Mouse (Mus musculus): ENCODE data around the gene Acap3. TPM values are rescaled to one million over a fixed set of nuclear protein-coding genes. Genes with fewer than 3 reads are reported as not detected.

Gene Acap3
- polyA plus RNA-seq, 1 experiment from 2014 or later: 10.1 TPM

DNA sequence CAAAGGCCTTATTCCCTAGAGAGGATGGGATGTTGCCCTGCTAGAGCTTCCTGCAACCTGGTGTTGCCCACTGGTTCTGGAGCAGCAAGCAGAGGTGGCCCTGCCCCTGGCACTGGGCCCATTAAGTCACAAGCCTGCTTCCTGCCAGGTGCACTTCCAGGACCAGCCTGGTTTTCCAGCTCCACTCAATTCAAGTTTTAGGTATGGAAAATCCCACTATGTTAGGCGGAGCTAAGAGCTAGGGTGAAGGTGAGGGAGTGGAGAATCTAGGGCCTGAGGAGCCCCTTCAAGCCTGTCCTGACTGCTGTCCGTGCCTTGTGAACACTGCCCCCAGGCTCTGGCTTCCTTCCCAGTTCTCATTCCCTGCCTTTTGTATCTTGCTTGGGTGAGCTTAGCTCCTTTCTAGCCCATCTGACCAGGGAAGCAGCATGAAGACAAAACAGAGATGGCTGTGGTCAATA, 39.6 kb upstream of the Acap3 start:
- peaks cover 21% of the 10 kb centered on the region for H3K4me1 ChIP-seq (ENCODE audit: control insufficient read depth, insufficient read depth, low read length)
- no peak for ATAC-seq (replicated peaks; ENCODE audit: extremely low read depth, insufficient read depth, low FRiP score)
- H3K4me2 ChIP-seq (ENCODE audit: low read depth, low read length): no peak overlapping the region
- 73% methylated on average over 2 of the region's 2 CpGs for WGBS
- H3K36me3 ChIP-seq (ENCODE audit: control insufficient read depth, insufficient read depth): peaks cover 18% of the 10 kb centered on the region
- no peaks in the 10 kb centered on the region for H3K9me3 ChIP-seq (replicated peaks; ENCODE audit: control insufficient read depth, low read length)
- no peak overlapping the region for H3K4me3 ChIP-seq (ENCODE audit: low read length)
- H3K27ac ChIP-seq (ENCODE audit: low read length): no peak overlapping the region
- no peak overlapping the region for H3K9ac ChIP-seq (ENCODE audit: low read length)
- no peaks in the 10 kb centered on the region for H3K27me3 ChIP-seq (ENCODE audit: control insufficient read depth, insufficient read depth, low read length)

DNA sequence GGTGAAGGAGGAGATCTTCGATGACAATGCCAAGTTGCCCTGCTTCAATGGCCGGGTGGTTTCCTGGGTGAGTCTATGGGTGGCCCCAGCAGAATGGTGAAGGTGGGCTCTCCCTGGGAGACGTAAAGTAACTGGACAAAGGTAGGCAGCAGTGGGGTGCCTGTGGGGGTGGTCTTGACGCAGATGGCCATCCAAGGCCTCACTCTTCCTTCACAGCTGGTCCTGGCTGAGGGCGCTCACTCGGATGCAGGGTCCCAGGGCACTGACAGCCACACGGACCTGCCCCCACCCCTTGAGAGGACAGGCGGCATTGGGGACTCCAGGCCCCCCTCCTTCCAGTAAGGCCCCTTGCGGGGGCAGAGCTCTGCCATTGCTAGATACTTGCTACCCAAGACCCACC, 38.2 kb upstream of the Acap3 start:
- ATAC-seq (replicated peaks; ENCODE audit: extremely low read depth, insufficient read depth, low FRiP score): no peak
- Histone ChIP-seq H3K9me3 (replicated peaks; ENCODE audit: control insufficient read depth, low read length) (no peaks in the 10 kb centered on the region), H3K4me1 (ENCODE audit: control insufficient read depth, insufficient read depth, low read length) (peaks cover 17% of the 10 kb centered on the region), H3K36me3 (ENCODE audit: control insufficient read depth, insufficient read depth) (peaks cover 21% of the 10 kb centered on the region), H3K27me3 (ENCODE audit: control insufficient read depth, insufficient read depth, low read length) (no peaks in the 10 kb centered on the region), H3K9ac (ENCODE audit: low read length) (no peak overlapping the region), H3K27ac (ENCODE audit: low read length) (no peak overlapping the region), H3K4me2 (ENCODE audit: low read depth, low read length) (no peak overlapping the region), H3K4me3 (ENCODE audit: low read length) (no peak overlapping the region)
- 92% methylated on average over 9 of the region's 9 CpGs for WGBS

DNA sequence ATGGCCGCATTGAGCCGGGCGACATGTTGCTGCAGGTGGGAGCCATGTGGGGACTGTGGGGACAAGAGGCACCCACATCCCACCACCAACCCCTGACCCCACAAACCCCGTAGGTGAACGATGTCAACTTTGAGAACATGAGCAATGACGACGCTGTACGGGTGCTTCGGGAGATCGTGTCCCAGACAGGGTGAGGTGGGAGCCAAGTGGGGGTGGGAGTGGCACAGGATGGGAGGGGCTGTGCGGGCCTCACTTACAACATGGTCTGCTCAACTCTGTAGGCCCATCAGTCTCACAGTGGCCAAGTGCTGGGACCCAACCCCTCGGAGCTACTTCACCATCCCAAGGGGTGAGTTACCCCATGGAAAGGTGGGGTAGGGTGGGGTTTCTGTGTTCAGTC, 36.6 kb upstream of the Acap3 start:
- Histone ChIP-seq H3K9me3 (replicated peaks; ENCODE audit: control insufficient read depth, low read length) (no peaks in the 10 kb centered on the region), H3K27ac (ENCODE audit: low read length) (no peak overlapping the region), H3K4me3 (ENCODE audit: low read length) (no peak overlapping the region), H3K36me3 (ENCODE audit: control insufficient read depth, insufficient read depth) (peaks cover 23% of the 10 kb centered on the region), H3K27me3 (ENCODE audit: control insufficient read depth, insufficient read depth, low read length) (no peaks in the 10 kb centered on the region), H3K4me1 (ENCODE audit: control insufficient read depth, insufficient read depth, low read length) (peaks cover 3% of the 10 kb centered on the region), H3K4me2 (ENCODE audit: low read depth, low read length) (no peak overlapping the region), H3K9ac (ENCODE audit: low read length) (no peak overlapping the region)
- WGBS: 92% methylated on average over 12 of the region's 12 CpGs
- no peak for ATAC-seq (replicated peaks; ENCODE audit: extremely low read depth, insufficient read depth, low FRiP score)

DNA sequence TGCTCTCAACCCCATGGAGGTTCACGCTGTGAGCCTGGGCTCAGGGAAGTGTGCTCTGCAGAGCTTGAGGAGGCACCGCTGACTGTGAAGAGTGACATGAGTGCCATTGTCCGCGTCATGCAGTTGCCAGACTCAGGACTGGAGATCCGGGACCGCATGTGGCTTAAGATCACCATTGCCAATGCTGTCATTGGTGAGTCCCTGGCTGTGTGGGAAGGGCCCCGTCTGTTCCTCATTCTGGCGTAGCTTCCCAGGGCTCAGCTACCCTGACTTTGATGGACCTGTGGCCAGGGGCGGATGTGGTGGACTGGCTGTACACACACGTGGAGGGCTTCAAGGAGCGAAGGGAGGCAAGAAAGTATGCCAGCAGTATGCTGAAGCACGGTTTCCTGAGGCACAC, 35.6 kb upstream of the Acap3 start:
- H3K4me2 ChIP-seq (ENCODE audit: low read depth, low read length): no peak overlapping the region
- H3K27ac ChIP-seq (ENCODE audit: low read length): no peak overlapping the region
- no peak overlapping the region for H3K4me3 ChIP-seq (ENCODE audit: low read length)
- no peaks in the 10 kb centered on the region for H3K9me3 ChIP-seq (replicated peaks; ENCODE audit: control insufficient read depth, low read length)
- H3K9ac ChIP-seq (ENCODE audit: low read length): no peak overlapping the region
- peaks cover 23% of the 10 kb centered on the region for H3K36me3 ChIP-seq (ENCODE audit: control insufficient read depth, insufficient read depth)
- 89% methylated on average over 12 of the region's 12 CpGs for WGBS
- H3K4me1 ChIP-seq (ENCODE audit: control insufficient read depth, insufficient read depth, low read length): peaks cover 3% of the 10 kb centered on the region
- H3K27me3 ChIP-seq (ENCODE audit: control insufficient read depth, insufficient read depth, low read length): no peaks in the 10 kb centered on the region
- ATAC-seq (replicated peaks; ENCODE audit: extremely low read depth, insufficient read depth, low FRiP score): no peak

DNA sequence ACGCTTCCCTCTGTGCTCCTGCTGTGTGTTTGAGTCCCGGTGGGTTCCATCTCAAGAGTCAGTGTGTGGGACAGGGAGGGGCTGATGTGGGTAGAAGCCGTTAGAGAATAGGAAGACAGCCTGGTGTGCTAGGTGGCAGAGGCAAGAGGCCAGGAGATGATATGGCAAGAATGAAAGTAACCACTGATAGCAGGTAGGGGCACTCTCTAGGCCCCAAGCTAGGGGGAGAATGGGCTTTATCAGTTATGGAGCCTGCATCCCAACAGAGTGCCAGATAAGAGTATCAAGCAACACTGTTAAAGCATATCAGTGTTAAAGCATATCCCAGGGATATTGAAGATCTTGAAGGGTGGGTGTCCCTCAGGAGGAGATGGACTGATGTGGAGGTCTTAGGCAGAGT, 34.7 kb upstream of the Acap3 start:
- no peak overlapping the region for H3K27ac ChIP-seq (ENCODE audit: low read length)
- peaks cover 23% of the 10 kb centered on the region for H3K36me3 ChIP-seq (ENCODE audit: control insufficient read depth, insufficient read depth)
- peaks cover under 1% of the 10 kb centered on the region for H3K4me1 ChIP-seq (ENCODE audit: control insufficient read depth, insufficient read depth, low read length)
- H3K4me3 ChIP-seq (ENCODE audit: low read length): no peak overlapping the region
- H3K4me2 ChIP-seq (ENCODE audit: low read depth, low read length): no peak overlapping the region
- H3K27me3 ChIP-seq (ENCODE audit: control insufficient read depth, insufficient read depth, low read length): no peaks in the 10 kb centered on the region
- H3K9me3 ChIP-seq (replicated peaks; ENCODE audit: control insufficient read depth, low read length): no peaks in the 10 kb centered on the region
- 72% methylated on average over 3 of the region's 3 CpGs for WGBS
- H3K9ac ChIP-seq (ENCODE audit: low read length): no peak overlapping the region
- ATAC-seq (replicated peaks; ENCODE audit: extremely low read depth, insufficient read depth, low FRiP score): no peak

DNA sequence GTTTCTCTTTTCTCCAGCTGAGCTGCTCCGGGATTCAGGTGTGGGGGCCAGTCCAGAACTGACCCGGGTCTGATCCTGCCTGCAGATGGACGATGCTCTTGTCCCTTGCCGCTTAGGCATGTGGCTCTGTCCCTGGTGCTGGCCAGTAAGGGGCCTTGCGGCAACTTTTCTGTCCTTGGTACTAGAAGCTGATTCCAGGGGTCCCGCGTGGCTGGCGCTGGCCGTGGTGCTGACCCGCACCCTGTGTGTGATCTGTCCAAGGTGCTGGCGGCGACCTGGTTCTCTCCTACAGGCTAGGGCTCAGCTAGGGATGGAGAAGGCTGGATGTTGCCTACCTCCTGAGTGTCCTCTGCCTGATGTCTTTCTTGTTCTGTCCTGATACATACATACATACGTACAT, 32.3 kb upstream of the Acap3 start:
- Histone ChIP-seq H3K4me1 (ENCODE audit: control insufficient read depth, insufficient read depth, low read length) (no peaks in the 10 kb centered on the region), H3K4me3 (ENCODE audit: low read length) (no peak overlapping the region), H3K9ac (ENCODE audit: low read length) (no peak overlapping the region), H3K27ac (ENCODE audit: low read length) (no peak overlapping the region), H3K36me3 (ENCODE audit: control insufficient read depth, insufficient read depth) (peaks cover 22% of the 10 kb centered on the region), H3K4me2 (ENCODE audit: low read depth, low read length) (no peak overlapping the region), H3K27me3 (ENCODE audit: control insufficient read depth, insufficient read depth, low read length) (no peaks in the 10 kb centered on the region), H3K9me3 (replicated peaks; ENCODE audit: control insufficient read depth, low read length) (no peaks in the 10 kb centered on the region)
- WGBS: 13% methylated on average over 13 of the region's 13 CpGs
- peak; percentile 42; the same call in 1 of the 2 replicates for ATAC-seq (replicated peaks; ENCODE audit: extremely low read depth, insufficient read depth, low FRiP score)

DNA sequence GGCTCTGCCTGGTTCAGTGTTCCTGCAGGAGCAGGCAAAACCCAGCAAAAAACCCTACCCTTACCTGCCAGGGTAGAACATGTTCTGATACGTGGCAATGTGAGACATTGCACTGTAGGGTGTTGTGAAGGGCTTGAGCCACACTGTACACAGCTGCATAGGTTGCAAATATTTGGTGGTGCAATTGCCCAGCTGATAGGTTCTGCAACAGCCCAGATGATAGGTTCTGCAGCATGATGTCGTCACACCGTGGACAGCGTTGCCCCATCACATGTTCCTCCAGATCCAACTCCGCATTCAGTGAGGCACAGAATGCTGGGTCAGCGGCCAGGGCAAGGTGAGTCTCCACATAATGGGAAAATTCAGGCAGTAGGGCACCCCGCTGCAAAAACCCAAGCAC, 29.8 kb upstream of the Acap3 start:
- Histone ChIP-seq H3K27me3 (ENCODE audit: control insufficient read depth, insufficient read depth, low read length) (no peaks in the 10 kb centered on the region), H3K9me3 (replicated peaks; ENCODE audit: control insufficient read depth, low read length) (no peaks in the 10 kb centered on the region), H3K27ac (ENCODE audit: low read length) (no peak overlapping the region), H3K36me3 (ENCODE audit: control insufficient read depth, insufficient read depth) (peaks cover 13% of the 10 kb centered on the region), H3K4me3 (ENCODE audit: low read length) (no peak overlapping the region), H3K4me2 (ENCODE audit: low read depth, low read length) (no peak overlapping the region), H3K9ac (ENCODE audit: low read length) (no peak overlapping the region), H3K4me1 (ENCODE audit: control insufficient read depth, insufficient read depth, low read length) (no peaks in the 10 kb centered on the region)
- 85% methylated on average over 7 of the region's 7 CpGs for WGBS
- no peak for ATAC-seq (replicated peaks; ENCODE audit: extremely low read depth, insufficient read depth, low FRiP score)

DNA sequence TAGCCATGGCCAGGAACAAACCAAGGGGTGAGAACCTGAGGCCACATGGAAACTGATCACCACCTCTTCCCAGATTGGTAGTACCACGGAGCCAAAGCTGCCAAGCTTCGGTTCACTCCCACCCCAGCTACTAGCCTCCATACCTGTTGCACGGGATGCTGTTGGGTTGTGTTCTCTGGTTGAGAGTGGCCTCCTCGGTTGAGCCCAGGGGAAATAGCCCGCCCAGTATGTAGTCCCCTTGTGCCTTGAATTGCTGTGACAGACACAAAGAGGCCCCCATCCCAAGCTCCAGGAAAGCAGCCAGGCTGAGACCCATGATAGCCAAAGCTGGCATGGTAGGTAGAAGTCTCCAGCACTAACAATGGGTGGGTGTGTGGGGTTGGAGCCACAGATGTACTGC, 28.6 kb upstream of the Acap3 start, which contains the start of gene Tas1r3:
TSS of gene Tas1r3 (minus strand) at position 362 of the 400 bp plus-strand sequence.
- H3K4me1 ChIP-seq (ENCODE audit: control insufficient read depth, insufficient read depth, low read length): no peaks in the 10 kb centered on the region
- no peak within 1 kb of the TSS for H3K4me2 ChIP-seq (ENCODE audit: low read depth, low read length)
- ATAC-seq (replicated peaks; ENCODE audit: extremely low read depth, insufficient read depth, low FRiP score): no peak
- H3K27ac ChIP-seq (ENCODE audit: low read length): no peak within 1 kb of the TSS
- H3K9ac ChIP-seq (ENCODE audit: low read length): no peak within 1 kb of the TSS
- no peak within 1 kb of the TSS for H3K4me3 ChIP-seq (ENCODE audit: low read length)
- H3K9me3 ChIP-seq (replicated peaks; ENCODE audit: control insufficient read depth, low read length): no peaks in the 10 kb centered on the region
- WGBS: 71% methylated on average over 5 of the region's 5 CpGs
- peaks cover 14% of the 10 kb centered on the region for H3K36me3 ChIP-seq (ENCODE audit: control insufficient read depth, insufficient read depth)
- H3K27me3 ChIP-seq (ENCODE audit: control insufficient read depth, insufficient read depth, low read length): no peaks in the 10 kb centered on the region

DNA sequence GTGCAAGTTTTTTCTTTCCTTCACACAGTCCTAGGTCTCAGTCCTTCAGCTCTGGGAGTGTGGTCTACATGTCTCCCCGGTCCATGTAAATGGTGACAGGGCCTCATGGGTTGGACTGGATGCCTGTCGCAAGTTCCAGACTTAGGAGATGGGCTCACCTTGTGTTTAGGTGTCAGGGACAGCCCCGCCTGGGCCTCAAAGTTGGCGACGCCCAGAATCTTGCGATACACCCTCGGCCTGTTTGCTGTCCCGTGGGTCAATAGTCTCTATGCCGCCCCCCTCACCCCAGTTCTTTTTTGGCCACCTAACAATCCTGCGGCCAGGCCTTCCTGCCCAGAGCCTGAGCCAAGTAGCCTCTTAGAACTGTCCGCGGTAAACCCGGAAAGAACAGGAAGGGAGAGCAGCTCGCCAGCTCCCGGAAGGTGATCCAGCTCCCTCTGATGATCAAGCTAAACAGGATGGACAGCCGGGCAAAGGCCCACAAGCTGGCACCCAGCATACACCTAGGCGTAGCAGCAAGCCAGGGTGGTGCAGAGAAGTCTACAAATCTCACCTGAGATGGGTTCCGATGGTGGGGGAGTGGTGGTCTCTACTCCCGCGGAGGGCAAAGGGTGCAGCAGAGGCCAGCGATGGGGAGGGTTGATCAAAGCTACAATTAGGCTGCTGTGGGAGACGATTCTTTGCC, 22.9 kb upstream of the Acap3 start:
- H3K9ac ChIP-seq (ENCODE audit: low read length): peak overlapping the region; percentile 68
- peak overlapping the region; percentile 70 for H3K4me3 ChIP-seq (ENCODE audit: low read length)
- H3K27ac ChIP-seq (ENCODE audit: low read length): no peak overlapping the region
- no peaks in the 10 kb centered on the region for H3K9me3 ChIP-seq (replicated peaks; ENCODE audit: control insufficient read depth, low read length)
- no peaks in the 10 kb centered on the region for H3K27me3 ChIP-seq (ENCODE audit: control insufficient read depth, insufficient read depth, low read length)
- H3K36me3 ChIP-seq (ENCODE audit: control insufficient read depth, insufficient read depth): peaks cover 20% of the 10 kb centered on the region
- peak; percentile 23 for ATAC-seq (replicated peaks; ENCODE audit: extremely low read depth, insufficient read depth, low FRiP score)
- peak overlapping the region; percentile 89 for H3K4me2 ChIP-seq (ENCODE audit: low read depth, low read length)
- H3K4me1 ChIP-seq (ENCODE audit: control insufficient read depth, insufficient read depth, low read length): peaks cover 15% of the 10 kb centered on the region
- WGBS: 8% methylated on average over 22 of the region's 22 CpGs

All from heart, embryonic 16.5 days (tissue).